Mouse (Mus musculus): ENCODE data around the gene Styxl1. TPM values are rescaled to one million over a fixed set of nuclear protein-coding genes. Genes with fewer than 3 reads are reported as not detected.

The Styxl1 gene
- total and polyA plus RNA-seq, 2 experiments from 2014 or later = 0.42 TPM; not detected in 1

DNA sequence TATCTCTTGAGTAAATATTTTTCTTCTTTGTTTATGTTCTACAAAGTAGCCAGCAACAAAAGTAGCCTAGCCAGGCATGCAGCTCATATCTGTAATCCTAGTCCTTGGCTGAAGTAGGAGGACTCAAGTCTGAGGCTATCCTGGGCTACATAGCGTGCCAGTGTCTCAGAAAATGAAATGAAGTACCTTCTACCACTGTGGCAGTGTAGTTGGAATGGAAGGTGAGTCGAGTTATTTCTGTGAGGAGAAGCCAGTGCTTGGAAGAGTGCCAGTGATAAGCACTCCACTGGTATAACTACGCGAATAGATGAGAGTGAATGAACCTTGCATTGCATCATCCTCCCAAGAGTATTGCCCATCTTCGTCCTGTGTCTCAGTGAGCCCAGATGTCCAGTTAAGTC, 80.5 kb downstream of the Styxl1 start:
- H3K36me3 ChIP-seq (replicated peaks; ENCODE audit: control insufficient read depth, insufficient read depth, low read length) = 0 out of 2 replicates have a peak, but pooled peaks cover 3% of the 10 kb centered on the region
- no peak overlapping the region for H3K27ac ChIP-seq (ENCODE audit: low read depth)
- WGBS = 28% methylated on average over 5 of the region's 5 CpGs
- DNase-seq (ENCODE audit: low spot score) (no peak), ATAC-seq (ENCODE audit: insufficient read depth, low read depth) (no peak)
- peaks cover 14% of the 10 kb centered on the region; the same call in 1 of the 2 replicates for H3K4me1 ChIP-seq (ENCODE audit: control insufficient read depth, insufficient read depth)
- no peak overlapping the region for H3K9ac ChIP-seq (replicated peaks; ENCODE audit: low read depth, low read length)
- H3K4me2 ChIP-seq (ENCODE audit: low read depth, low read length) = no peak overlapping the region
- no peak overlapping the region for H3K4me3 ChIP-seq (ENCODE audit: low read depth, low read length)
- no peaks in the 10 kb centered on the region for H3K9me3 ChIP-seq (replicated peaks; ENCODE audit: control insufficient read depth, low read length)
- no peaks in the 10 kb centered on the region for H3K27me3 ChIP-seq (ENCODE audit: control insufficient read depth, insufficient read depth, low read length)
- TF ChIP-seq CTCF (IDR thresholded peaks at IDR 0.05; ENCODE audit: low read depth) = no peak
- TF ChIP-seq EP300 (IDR thresholded peaks at IDR 0.05; ENCODE audit: low read depth) = no peak

Small RNA genes lying within 50 kb of the gene (microRNA-seq; reads per million reads assigned to microRNA genes)
- gene Mir7034 = not detected

Other genes starting within 250 kb of the Styxl1 start
- gene Hip1, start 233.3 kb downstream of the Styxl1 start, total RNA-seq (2014; rRNA removed; ENCODE audit: low replicate concordance) = 41.0 and 47.2 TPM in 2 replicates
- gene Hip1, start 233.3 kb downstream of the Styxl1 start, polyA plus RNA-seq (2015; fragmentation: Nextera tagmentation; extraction: Ambion mirVana) = 9.8 and 10.1 TPM in 2 replicates
- gene Ccl26, start 214.8 kb downstream of the Styxl1 start, total RNA-seq (2014; rRNA removed; ENCODE audit: low replicate concordance) = not detected in 2 replicates
- not detected in 2 replicates for gene Ccl26, start 214.8 kb downstream of the Styxl1 start, polyA plus RNA-seq (2015; fragmentation: Nextera tagmentation; extraction: Ambion mirVana)
- gene Ccl24, start 205.3 kb downstream of the Styxl1 start, total RNA-seq (2014; rRNA removed; ENCODE audit: low replicate concordance) = not detected in 2 replicates
- gene Ccl24, start 205.3 kb downstream of the Styxl1 start, polyA plus RNA-seq (2015; fragmentation: Nextera tagmentation; extraction: Ambion mirVana) = 0.45 and 0.82 TPM in 2 replicates
- 6.7 and 11.6 TPM in 2 replicates for gene Rhbdd2, start 145.8 kb downstream of the Styxl1 start, total RNA-seq (2014; rRNA removed; ENCODE audit: low replicate concordance)
- gene Rhbdd2, start 145.8 kb downstream of the Styxl1 start, polyA plus RNA-seq (2015; fragmentation: Nextera tagmentation; extraction: Ambion mirVana) = 37.8 and 40.0 TPM in 2 replicates
- 71.7 and 85.6 TPM in 2 replicates for gene Por, start 108.4 kb downstream of the Styxl1 start, total RNA-seq (2014; rRNA removed; ENCODE audit: low replicate concordance)
- 44.9 and 45.0 TPM in 2 replicates for gene Por, start 108.4 kb downstream of the Styxl1 start, polyA plus RNA-seq (2015; fragmentation: Nextera tagmentation; extraction: Ambion mirVana)
- gene Tmem120a, start 33.9 kb downstream of the Styxl1 start, total RNA-seq (2014; rRNA removed; ENCODE audit: low replicate concordance) = 25.6 and 32.6 TPM in 2 replicates
- gene Tmem120a, start 33.9 kb downstream of the Styxl1 start, polyA plus RNA-seq (2015; fragmentation: Nextera tagmentation; extraction: Ambion mirVana) = 33.9 and 34.2 TPM in 2 replicates
- 389 and 420 TPM in 2 replicates for gene Mdh2, start 95 bp upstream of the Styxl1 start, total RNA-seq (2014; rRNA removed; ENCODE audit: low replicate concordance)
- 2,045 and 2,081 TPM in 2 replicates for gene Mdh2, start 95 bp upstream of the Styxl1 start, polyA plus RNA-seq (2015; fragmentation: Nextera tagmentation; extraction: Ambion mirVana)
- 0.31 TPM in 1 of 2 replicates, not detected in the other for gene Srrm3, start 28.5 kb upstream of the Styxl1 start, total RNA-seq (2014; rRNA removed; ENCODE audit: low replicate concordance)
- gene Srrm3, start 28.5 kb upstream of the Styxl1 start, polyA plus RNA-seq (2015; fragmentation: Nextera tagmentation; extraction: Ambion mirVana) = 0.03 TPM in 1 of 2 replicates, not detected in the other
- gene Hspb1, start 109.5 kb upstream of the Styxl1 start, total RNA-seq (2014; rRNA removed; ENCODE audit: low replicate concordance) = 1,178 and 1,316 TPM in 2 replicates
- 974 and 1,039 TPM in 2 replicates for gene Hspb1, start 109.5 kb upstream of the Styxl1 start, polyA plus RNA-seq (2015; fragmentation: Nextera tagmentation; extraction: Ambion mirVana)
- 47.3 and 67.2 TPM in 2 replicates for gene Ywhag, start 156.2 kb upstream of the Styxl1 start, total RNA-seq (2014; rRNA removed; ENCODE audit: low replicate concordance)
- 137 and 149 TPM in 2 replicates for gene Ywhag, start 156.2 kb upstream of the Styxl1 start, polyA plus RNA-seq (2015; fragmentation: Nextera tagmentation; extraction: Ambion mirVana)
- 1.3 and 3.6 TPM in 2 replicates for gene Ssc4d, start 196.1 kb upstream of the Styxl1 start, total RNA-seq (2014; rRNA removed; ENCODE audit: low replicate concordance)
- 0.55 and 0.56 TPM in 2 replicates for gene Ssc4d, start 196.1 kb upstream of the Styxl1 start, polyA plus RNA-seq (2015; fragmentation: Nextera tagmentation; extraction: Ambion mirVana)
- gene Zp3, start 201.7 kb upstream of the Styxl1 start, total RNA-seq (2014; rRNA removed; ENCODE audit: low replicate concordance) = not detected in 2 replicates
- gene Zp3, start 201.7 kb upstream of the Styxl1 start, polyA plus RNA-seq (2015; fragmentation: Nextera tagmentation; extraction: Ambion mirVana) = 0.14 TPM in 1 of 2 replicates, not detected in the other
- 27.4 and 28.6 TPM in 2 replicates for gene Dtx2, start 216.4 kb upstream of the Styxl1 start, total RNA-seq (2014; rRNA removed; ENCODE audit: low replicate concordance)
- gene Dtx2, start 216.4 kb upstream of the Styxl1 start, polyA plus RNA-seq (2015; fragmentation: Nextera tagmentation; extraction: Ambion mirVana) = 14.6 and 15.7 TPM in 2 replicates

Measured in heart, postnatal 0 days (tissue).